Mouse (Mus musculus) embryonic fibroblast, embryonic 13.5 days (primary cell): Measurements from ENCODE around the gene Syce3.

Experiments
- CTCF ChIP-seq: IDR thresholded peaks from 2 replicates; pipeline ENCODE4 v1.5.1; 2011; ENCODE audit warnings: mild to moderate bottlenecking, control low read depth, low read length, moderate library complexity, borderline replicate concordance; ENCODE audit not compliant: insufficient read depth
- POLR2A ChIP-seq: IDR thresholded peaks from 2 replicates; pipeline ENCODE4 v1.6.1; 2011; ENCODE audit warnings: low read depth, mild to moderate bottlenecking, control low read depth, low read length, moderate library complexity

- no peak for TF ChIP-seq POLR2A
- TF ChIP-seq CTCF = no peak
Observed at GRCm38 (mm10) chr15:89379429-89379828, 30.9 kb downstream of the Syce3 start.
